Mouse (Mus musculus) spleen, embryonic (tissue): ENCODE measurements around the gene Oprm1.

ENCODE experiments used
- CTCF ChIA-PET: fragments of 350-600 bp; sonication (Branson Sonifier 250); formaldehyde crosslinking; loops from one replicate; lab custom pipeline; 2022; lab: Charles Lee

The Oprm1 gene

GRCm38 (mm10) chr10:7077971-7078370, 319.7 kb downstream of the Oprm1 start:
- CTCF ChIA-PET = no interaction called here
